Mouse (Mus musculus): ENCODE results near the gene Stk11ip.

The Stk11ip gene

DNA sequence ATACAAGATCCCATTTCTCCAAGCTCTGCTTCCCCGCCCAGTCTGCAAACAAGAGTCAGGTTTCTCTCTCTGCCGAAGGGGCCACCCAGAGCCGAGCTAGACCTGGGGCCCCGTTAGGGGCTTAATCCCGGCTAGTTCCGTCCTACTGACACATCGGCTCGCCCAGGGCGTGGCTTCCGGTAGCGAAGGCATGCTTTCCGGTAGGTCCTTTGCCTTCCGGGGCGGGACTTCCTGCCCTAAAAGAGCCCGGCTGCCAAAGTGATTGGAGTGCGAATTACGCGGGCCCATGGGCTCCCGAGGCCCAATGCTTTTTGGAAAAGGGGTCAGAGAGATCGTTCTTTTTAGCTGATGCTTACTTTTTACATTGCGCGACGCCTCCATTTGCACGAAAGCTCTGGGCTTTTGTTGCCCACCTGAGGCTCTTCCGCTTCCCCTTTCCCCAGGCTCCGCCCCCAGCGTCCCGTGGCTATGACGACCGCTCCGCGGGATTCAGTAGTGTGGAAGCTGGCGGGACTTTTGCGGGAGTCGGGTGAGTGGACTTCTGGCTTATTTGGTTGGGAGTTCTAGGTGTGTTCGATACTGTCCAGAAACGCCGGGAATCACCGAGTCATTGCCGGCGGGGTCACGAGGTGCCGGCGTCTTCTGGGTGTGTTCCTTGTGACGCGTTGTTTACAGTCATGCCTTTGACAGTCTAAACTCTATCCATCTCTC lies at the start of gene Stk11ip:
Gene Stk11ip, plus strand, starts transcription at position 209 of the 711 bp plus-strand sequence.
- DNase-seq, result peak; percentile 95

DNA sequence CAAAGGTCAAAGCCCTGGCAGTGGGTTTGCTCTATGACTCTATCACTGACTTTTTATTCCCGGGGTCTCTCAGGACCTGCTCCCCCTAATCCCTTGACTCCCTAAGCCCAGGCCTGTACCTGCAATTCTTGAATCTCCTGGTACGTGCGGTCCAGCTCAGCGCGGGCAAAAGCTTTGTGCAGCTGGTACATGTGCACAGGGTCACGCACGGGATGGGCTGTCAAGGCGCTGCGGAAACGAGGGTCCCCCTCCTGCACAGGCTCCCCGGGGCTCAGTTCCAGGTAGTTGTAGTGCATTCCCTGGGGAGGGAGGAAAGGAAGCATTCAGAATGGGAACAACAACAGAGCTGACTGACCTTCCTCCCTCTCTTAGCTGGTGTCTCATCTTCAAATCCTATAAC lies 44.9 kb upstream of the Stk11ip start:
- no peak for DNase-seq

DNA sequence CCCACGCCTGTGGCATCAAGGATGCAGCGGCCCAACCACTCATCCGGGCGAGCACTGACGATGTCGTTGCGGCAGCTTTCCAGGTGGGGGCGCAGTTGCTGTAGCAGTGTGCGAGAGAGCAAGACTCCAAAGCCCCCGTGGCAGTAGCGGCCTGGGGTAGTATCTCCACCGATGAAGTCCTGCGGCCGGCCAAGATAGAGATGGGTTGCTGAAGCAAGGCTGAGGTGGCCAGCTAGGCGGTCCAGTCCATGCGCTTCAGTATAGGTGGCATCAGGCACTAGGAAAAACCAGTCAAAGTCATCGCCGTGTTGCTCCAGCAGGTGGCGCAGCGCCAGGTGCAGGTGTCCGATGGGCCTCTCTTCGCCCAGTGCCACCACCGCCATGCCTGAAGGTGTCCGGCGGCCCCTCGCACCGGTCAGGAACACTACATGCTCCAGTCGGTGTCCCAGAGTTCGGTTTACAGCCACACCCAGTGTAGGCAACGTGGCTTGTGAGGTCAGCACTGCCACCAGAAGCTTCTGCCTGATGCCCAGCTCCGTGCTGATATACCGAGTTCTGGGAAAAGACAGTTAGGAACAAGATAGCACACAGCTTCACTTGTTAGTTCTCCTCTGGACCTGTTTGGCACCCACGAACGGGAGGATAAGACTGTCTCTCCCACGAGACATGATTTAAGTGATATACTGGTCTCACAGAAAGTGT lies 43.9 kb upstream of the Stk11ip start:
- peak; percentile 91 for DNase-seq

DNA sequence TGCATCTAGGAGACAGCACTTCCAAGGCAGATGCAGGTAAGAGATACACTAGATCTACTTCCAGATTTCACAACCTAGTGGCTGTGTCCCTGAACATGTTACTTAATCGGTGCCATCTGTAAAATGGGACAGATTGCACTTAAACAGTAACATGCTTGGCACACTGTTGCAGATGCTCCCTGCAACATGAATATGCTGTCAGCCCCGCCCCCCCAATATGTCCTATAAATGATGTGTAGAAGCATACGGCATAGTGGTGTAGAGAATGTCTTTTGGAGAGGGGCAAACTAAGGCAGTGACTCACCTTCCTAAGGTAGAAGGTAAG lies 43.4 kb upstream of the Stk11ip start:
- DNase-seq, result no peak

DNA sequence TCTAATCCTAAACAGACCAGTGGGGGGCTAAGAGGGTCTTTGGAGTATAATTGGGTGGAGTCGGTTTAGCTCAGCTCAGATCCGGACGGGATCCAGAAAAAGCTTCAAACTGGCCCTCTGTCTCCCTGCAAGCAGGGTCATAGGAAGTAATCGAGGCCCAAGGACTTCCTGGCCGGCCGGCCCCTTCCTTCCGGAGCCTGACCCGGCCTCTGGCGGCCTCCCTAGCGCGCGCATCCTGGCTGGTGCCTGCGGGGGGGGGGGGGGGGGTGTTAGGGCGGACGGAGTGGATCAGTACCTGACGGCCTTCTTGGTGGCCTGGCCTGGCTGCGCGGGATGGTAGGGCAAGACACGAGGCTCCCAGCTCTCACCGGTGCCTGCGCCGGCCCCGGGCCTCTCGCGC lies 42.8 kb upstream of the Stk11ip start:
- DNase-seq, result peak; percentile 77

DNA sequence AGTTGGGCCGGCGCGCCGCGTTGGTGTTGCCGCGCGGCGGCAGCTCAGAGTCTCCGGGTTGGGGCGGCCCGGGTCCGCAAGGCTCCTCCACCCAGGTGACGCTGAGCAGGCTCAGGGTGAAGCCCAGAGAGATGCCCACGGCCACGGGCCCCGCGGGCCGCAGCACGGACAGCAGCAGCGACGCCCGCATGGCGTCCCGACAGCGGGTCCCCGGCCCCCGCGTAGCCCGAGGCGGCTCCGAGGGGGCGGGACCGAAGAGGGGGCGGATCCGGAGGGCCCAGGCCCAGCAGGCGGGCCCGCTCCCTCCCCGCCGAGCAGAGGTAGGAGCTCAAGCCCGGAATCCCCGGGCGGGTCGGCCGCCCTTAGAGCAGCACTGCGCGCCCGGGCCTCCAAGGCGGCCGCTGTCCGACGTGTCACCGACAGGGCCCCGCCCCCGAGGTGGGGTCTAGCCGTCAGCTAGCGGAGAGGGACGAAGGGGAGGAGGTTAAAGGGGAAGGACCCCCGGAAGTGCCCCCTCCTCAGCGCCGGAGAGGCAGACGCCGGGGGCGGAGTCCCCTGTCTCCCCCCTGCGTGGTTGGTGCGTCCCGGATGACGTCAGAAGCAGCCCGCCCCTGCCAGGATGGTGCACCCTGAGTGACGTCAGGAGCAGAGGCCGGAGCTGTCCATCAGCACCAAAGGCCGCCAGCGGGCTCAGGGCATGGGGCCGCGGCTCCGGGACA lies 42.3 kb upstream of the Stk11ip start, which contains the start of the genes Chpf and Tmem198:
Gene Chpf, minus strand, starts transcription at position 392 of the 719 bp plus-strand sequence.
Gene Tmem198, plus strand, starts transcription at position 617 of the 719 bp plus-strand sequence.
- DNase-seq, result peak; percentile 98

DNA sequence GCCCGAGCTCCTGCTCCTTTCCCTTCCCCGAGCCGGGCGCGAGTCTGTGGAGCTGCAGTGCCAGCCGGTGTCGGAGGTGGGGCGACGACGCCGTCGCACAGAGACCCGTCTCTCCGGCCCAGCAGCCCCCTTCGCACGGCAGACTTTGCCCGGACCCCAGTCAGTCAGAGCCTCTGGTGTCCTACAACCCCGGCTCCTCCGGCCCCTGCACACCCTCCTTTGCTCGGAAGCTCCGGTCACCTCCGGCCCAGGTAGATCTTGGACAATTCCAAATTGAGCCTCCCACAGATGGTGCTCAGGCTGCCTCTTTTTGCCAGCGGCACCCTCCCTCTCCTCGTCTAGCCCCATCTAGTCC lies 41.7 kb upstream of the Stk11ip start:
- DNase-seq, result no peak

DNA sequence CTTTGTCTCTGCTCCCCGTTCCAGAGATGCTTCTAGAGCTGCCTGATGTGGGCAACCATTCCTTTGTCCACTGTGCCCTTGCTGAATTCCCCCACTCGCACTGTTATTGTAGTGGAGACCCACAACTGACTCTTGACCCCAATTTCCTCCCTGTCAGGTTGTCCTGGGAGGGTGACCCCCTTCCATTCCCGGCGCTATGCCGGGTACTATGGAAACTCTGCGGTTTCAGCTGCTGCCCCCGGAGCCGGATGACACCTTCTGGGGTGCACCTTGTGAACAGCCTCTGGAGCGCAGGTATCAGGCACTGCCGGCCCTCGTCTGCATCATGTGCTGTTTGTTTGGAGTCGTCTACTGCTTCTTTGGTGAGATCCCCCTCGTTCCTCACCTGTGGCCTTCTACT lies 41.3 kb upstream of the Stk11ip start:
- DNase-seq, result no peak

DNA sequence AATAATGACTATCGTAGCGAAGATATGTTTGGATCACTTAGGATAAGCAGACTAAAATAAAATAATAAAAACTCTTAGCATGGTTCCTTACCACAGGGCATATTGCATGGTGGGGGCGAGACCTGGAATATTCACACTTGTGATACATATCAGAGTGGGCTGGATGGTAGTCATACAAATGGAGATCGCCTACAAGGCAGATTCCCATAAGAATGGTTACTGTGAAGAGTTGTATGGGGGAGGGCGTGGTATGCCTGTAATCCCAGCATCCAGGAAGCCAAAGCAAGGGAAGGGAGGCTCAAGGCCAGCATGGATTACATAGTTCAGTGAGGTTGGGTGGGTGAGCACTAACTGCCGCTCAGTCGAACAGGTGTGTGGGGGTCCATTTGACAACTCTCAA lies 40.6 kb upstream of the Stk11ip start:
- DNase-seq, result no peak

DNA sequence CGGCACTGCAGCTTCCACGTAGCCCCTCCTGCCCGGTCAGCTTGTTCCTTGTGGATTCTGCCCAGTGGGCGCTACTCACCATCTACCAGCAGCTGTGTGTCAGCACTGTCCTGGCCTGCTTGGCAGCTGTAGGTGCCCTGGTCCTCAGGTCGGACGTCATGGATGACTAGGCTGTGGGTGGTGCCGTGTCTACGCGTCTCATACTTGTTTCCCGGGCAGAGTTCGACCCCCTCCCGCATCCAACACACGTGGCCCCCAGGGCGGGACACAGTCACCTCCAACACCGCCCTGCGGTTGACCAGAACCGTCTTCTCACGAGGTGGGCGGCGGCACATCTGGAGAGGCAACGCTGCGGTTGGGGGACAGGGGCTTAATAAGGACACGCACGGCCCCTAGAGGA lies 34.8 kb upstream of the Stk11ip start:
- DNase-seq, result peak; percentile 63

DNA sequence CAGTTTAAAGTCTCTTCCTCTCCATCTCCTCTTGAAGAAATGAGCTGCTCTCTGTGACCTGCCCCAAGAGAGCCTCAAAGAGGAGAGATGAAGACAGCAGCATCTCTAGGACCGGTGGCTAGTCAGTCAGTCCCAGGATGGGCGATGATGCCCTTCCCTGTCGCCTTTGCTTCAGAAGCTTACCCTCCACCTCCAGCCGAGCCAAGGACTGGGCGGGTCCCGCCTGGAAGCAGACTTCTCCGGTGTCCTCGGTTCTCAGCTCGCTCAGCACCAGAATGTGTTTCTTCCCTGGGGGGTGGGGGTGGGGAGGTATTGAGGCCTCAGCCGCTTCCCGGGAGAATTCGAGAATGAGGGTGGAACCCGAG lies 34.3 kb upstream of the Stk11ip start:
- no peak for DNase-seq

DNA sequence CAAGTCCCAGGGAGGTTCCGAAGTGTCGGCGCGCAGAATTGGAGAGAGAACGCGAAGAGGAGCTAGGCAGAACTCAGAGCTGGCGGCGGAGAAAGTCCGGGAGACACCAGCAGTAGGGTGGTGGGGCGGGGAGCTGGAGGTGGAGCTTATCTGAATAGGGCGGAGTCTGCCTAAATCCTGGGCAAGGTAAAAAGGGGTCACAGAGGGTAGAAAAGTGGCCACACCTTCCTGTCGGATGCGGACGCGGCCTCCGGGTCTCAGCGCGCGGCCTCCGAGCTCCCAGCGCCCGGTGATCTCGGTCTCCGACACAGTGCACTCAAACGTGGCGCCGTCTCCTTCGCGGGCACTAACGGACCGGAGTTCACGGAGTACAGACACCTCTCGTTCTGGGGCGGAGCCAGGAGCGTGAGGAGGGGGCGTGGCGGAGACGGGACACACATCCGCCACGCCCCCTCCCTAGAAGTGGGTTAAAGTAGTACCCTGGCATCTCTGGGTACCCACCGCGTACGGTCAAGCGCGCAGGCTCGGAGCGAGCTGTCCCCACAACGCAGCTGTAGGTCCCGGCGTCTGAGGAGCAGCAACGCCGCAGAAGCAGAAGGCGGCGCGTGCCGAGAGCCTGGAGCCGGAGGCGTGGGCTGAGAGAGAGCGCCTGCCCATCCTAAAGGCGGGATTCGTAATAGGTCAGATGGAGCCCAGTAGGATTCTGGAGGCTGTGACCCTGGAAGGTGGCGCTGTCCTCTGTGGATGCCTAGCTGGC lies 33.7 kb upstream of the Stk11ip start:
- DNase-seq, result peak; percentile 89

DNA sequence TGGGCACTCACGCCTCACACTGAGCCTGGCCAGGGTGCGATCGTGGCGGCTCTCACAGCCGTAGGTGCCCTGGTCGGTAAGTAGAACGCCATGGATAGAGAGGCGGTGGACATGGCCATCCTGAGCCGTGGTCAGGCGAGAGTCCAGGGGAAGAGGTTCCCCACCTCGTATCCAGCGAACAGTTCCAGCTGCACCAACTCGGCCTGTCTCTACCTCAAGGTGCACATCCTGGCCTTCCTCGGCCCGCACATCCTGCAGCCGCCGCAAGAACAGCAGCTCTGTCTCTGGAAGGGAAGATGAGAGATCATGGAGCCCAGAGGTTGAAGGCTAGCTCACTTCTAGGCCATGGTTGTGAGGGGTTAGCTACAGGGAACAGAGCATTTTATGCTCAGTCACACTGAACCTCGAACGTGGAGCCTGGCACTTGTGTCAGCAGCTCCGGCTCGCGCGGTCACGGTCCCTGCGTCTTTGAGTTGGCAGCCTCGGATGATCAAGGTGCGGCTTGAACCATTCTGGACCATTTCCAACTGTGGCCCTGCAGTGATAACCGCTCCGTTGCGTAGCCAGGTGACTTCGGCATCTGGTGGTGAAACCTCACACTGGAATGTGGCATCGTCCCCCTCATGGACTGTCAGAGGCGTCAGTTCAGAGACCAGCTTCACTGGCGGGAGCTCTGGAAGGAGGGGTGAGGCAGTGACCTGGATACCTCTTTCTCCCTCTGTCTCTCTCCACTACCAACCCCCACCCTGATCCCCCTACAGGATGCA lies 30.4 kb upstream of the Stk11ip start:
- no peak for DNase-seq

DNA sequence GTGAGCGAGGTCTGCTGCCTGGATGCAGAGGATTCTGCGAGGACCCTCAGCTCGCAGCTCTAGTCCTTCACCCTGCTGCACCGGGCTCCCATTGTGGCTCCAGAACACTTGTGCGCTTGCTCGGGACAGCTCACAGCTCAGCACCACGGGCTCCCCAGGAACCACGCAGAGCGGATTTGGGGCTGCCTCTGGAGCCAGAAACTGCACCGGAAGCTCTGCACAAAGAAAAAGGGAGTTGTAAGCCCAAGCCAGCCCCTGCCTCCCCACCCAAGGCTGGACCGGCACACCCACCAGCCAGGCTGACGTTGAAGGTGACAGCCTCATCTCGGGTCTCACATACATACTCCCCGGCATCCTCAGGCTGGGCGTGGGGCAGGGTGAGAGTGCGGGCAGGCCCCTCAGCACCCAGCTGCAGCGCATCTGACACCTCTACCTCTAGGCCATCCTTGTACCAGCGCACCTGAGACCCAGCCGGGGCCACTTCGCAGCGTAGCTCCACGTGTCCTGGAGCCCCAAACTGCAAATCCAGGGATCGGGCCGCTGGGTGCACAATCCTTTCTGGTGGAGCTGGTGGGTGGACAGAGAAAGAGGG lies 28.7 kb upstream of the Stk11ip start:
- DNase-seq, result no peak

DNA sequence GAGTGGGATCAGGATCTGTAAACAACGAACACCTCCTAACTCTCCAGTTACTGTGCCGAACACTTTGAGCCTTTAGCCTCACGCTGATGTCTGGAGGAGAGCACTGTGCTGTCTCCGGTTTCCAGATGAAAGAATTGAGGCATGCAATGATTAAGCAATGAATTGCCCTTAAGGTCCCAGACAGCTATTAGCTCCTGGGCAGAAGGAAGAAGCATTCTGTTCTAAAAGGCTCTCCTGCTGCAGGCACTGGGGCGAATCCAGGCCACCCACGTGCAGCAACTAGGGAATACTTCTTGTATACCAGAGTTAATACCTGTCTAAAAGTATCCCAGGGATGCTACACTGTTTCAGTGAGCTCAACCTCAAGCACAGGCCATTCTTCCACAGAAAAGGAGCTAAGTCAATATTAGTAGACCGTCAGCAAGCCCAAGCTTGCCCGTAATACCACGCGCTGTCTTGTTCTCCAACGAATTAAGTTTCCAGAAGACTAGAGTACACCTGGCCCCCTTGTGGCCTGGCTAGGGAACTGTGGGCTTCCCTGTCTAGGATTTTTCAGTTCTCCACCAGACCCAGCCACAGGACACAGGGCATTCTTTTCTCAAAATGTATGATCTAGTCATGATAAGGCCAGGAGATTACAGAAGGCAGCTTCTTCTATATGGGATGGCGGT lies 26.3 kb upstream of the Stk11ip start:
- peak; percentile 56 for DNase-seq

DNA sequence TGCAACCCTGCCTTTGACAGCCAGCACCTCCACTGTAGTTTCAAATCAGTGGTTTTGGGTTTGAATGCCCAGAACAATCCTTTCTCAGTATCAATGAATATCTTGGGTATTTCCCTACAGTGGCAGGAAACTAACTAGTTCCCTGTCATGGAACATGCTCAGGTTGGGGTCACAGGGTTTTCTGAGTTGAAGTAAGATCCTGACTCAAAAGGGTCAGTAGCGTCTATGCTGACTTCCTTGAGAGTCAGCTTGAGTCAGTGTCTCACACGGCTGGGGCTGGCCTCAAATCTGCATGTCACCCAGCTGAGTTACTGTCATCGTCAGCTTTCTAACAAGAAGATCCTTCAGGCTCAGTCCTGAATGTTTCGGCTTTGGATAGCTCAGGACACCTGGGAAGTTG lies 22.4 kb upstream of the Stk11ip start:
- DNase-seq, result no peak

DNA sequence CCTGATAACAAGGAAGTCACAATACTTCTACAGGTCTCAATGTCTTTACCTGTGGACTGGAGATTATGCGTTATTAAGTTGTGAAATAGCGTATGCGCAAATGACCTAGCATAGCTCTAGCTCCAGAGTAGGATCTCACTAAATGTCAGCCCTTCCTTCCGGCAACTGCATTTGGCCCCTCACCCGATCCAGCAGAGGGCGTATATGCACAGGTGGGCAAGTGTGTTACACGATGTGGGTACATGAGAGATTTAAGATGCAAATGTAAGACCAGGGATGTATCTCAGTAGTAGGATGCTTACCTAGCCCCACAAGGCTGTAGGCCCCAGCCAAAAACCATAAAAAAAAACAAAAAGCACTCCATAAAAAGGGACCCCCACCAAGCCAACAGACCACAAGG lies 21.9 kb upstream of the Stk11ip start:
- DNase-seq, result no peak

DNA sequence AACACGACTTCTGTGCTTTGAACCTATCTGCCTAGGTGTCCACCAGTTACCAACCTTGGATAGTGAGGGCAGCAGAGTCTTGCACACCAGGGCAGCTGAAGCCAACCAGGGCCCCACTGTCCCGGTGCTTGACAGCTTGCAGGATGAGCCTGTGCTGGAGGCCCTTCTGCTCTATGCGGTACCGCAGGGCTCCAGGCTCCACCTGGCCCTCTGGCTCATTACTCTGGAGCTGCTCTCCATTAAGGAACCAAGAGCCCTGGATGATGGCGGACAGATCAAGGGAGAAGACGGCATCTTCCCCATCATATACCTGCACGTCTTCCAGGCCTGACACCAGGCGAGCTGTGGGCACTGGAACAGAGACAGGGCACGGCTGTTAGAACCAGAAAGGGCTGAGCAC lies 19.4 kb upstream of the Stk11ip start:
- no peak for DNase-seq

DNA sequence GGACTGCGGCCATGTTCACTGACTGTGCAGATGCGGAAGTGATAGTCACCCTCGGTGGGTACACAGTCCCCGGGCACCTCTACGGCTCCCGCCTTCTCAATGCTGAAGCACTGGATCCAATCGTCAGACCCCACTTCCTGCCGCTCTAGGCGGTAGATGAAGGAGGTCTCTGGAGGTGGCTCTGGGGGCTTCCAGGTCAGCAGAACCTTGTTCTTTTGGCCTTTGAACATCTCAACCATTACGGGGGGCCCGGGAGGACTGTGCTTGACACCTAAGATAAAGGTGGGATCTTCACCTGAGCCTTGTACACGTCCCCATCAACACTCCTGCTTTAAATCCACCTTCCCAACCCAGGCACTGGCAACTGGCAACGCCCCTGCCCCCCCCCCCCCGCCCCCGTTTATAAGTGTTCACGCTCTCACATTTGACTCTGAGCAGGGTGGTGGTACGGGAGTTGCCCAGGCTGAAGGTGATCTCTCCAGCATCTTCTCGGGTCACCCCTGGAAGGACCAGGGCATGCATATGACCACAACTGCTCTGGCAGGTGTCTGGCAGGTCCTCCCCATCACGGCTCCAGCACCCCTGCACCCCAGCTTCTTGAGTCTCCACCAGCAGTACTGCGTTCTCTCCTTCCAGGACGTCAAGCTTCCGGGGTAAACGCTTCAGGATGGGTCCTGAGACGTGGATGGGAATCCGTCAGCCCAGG lies 18.2 kb upstream of the Stk11ip start:
- no peak for DNase-seq

DNA sequence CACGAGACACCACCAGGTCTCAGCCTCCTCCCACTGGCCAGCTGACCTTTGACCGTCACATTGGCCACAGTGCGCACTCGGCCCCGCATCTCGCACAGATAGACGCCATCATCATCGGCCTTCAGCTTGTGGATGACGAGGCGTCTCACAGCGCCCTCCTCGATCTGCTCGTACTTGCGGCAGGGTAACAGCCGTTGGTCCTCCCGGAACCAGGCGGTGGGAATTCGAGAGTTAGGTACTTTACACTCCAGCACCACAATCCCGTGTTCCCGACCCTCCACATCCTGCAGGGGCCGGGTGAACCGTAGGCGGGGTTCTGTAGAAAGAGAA lies 17.7 kb upstream of the Stk11ip start:
- DNase-seq, result no peak
